Comparison of ENCODE assay signal across 28 mouse cellular contexts in genomic region chr2:130125279-130126059, GRCm38 (mm10). TPM values are rescaled to one million over a fixed set of nuclear protein-coding genes. Genes with fewer than 3 reads are reported as not detected.
DNase-seq lines count a peak whose midpoint lies in the region; ATAC-seq lines count a peak whose summit lies in the region.
"Had no signal": no experiment of that assay in that cellular context is flagged by ENCODE, and none has a peak within 500 bp of the region (broad histone marks: within the 10 kb centered on the region; RNA-seq: fewer than 3 reads in every experiment).

No protein-coding gene starts in this region.

- H3K27me3 ChIP-seq in forebrain, embryonic 14.5 days (replicated peaks; ENCODE audit: control insufficient read depth, insufficient read depth, low read length): no peaks in the 10 kb centered on the region
- no peaks in the 10 kb centered on the region for H3K27me3 ChIP-seq in forebrain, embryonic 10.5 days (ENCODE audit: poor library complexity, severe bottlenecking)
- H3K27me3 ChIP-seq in hindbrain, embryonic 15.5 days: no peaks in the 10 kb centered on the region
- H3K27me3 ChIP-seq in midbrain, embryonic 15.5 days (replicated peaks): no peaks in the 10 kb centered on the region
- H3K27me3 ChIP-seq: embryonic facial prominence, embryonic 13.5 days had no signal

- 60% methylated on average over 6 of the region's 6 CpGs for WGBS in forebrain, embryonic 14.5 days
- WGBS in forebrain, embryonic 10.5 days: 75% methylated on average over 6 of the region's 6 CpGs
- 49% methylated on average over 6 of the region's 6 CpGs for WGBS in hindbrain, embryonic 15.5 days
- 43% methylated on average over 6 of the region's 6 CpGs for WGBS in midbrain, embryonic 15.5 days

- DNase-seq in forebrain, embryonic 14.5 days (ENCODE audit: low spot score): peak; percentile 51
- no peak for DNase-seq in forebrain, embryonic 10.5 days (ENCODE audit: extremely low spot score, low spot score)
- peak; percentile 31 for DNase-seq in embryo, embryonic 10.5 days (ENCODE audit: low spot score)
- DNase-seq in gastrocnemius, adult 18-20 months (ENCODE audit: low spot score): no peak
- no peak for DNase-seq in urinary bladder, postnatal 36 days (ENCODE audit: low spot score in 2 of 2)
- DNase-seq in frontal cortex, postnatal 10 days (ENCODE audit: low spot score in 2 of 2): no peak
- DNase-seq: adrenal gland, postnatal 36 days; cerebellum, adult 18-20 months; gastrocnemius, postnatal 36 days; kidney, adult 2 months; kidney, postnatal 36 days; layer of hippocampus, adult 9-11 months; left cerebral cortex, postnatal 4 days; liver; spleen, adult 18-20 months; thymus, adult 18-20 months had no signal

- H3K4me2 ChIP-seq in forebrain, embryonic 14.5 days (ENCODE audit: low read length): no peak overlapping the region
- no peak overlapping the region for H3K4me2 ChIP-seq in hindbrain, embryonic 15.5 days
- no peak overlapping the region for H3K4me2 ChIP-seq in midbrain, embryonic 15.5 days
- H3K4me2 ChIP-seq: embryonic facial prominence, embryonic 13.5 days had no signal

- H3K9ac ChIP-seq in forebrain, embryonic 14.5 days (ENCODE audit: low read length): no peak overlapping the region
- H3K9ac ChIP-seq in hindbrain, embryonic 15.5 days: no peak overlapping the region
- no peak overlapping the region for H3K9ac ChIP-seq in midbrain, embryonic 15.5 days
- H3K9ac ChIP-seq: embryonic facial prominence, embryonic 13.5 days had no signal

- no peaks in the 10 kb centered on the region for H3K36me3 ChIP-seq in forebrain, embryonic 14.5 days (ENCODE audit: control insufficient read depth, insufficient read depth, low read length)
- H3K36me3 ChIP-seq in forebrain, embryonic 10.5 days (replicated peaks): no peaks in the 10 kb centered on the region
- no peaks in the 10 kb centered on the region for H3K36me3 ChIP-seq in hindbrain, embryonic 15.5 days
- H3K36me3 ChIP-seq in midbrain, embryonic 15.5 days (replicated peaks): no peaks in the 10 kb centered on the region
- H3K36me3 ChIP-seq: embryonic facial prominence, embryonic 13.5 days had no signal

- no peak overlapping the region for H3K4me3 ChIP-seq in forebrain, embryonic 14.5 days (ENCODE audit: low read depth, low read length)
- H3K4me3 ChIP-seq in forebrain, embryonic 10.5 days: no peak overlapping the region
- H3K4me3 ChIP-seq in hindbrain, embryonic 15.5 days: no peak overlapping the region
- no peak overlapping the region for H3K4me3 ChIP-seq in midbrain, embryonic 15.5 days
- H3K4me3 ChIP-seq: embryonic facial prominence, embryonic 13.5 days; left cerebral cortex, adult 2 months had no signal

- no peaks in the 10 kb centered on the region for H3K9me3 ChIP-seq in forebrain, embryonic 14.5 days (replicated peaks; ENCODE audit: control insufficient read depth, low read length)
- H3K9me3 ChIP-seq in forebrain, embryonic 10.5 days: no peaks in the 10 kb centered on the region
- H3K9me3 ChIP-seq in hindbrain, embryonic 15.5 days: no peaks in the 10 kb centered on the region
- H3K9me3 ChIP-seq in midbrain, embryonic 15.5 days: no peaks in the 10 kb centered on the region
- H3K9me3 ChIP-seq: embryonic facial prominence, embryonic 13.5 days had no signal

- ATAC-seq in forebrain, embryonic 14.5 days: 0 out of 2 replicates have a peak, but pooled peaks have one; percentile 34
- ATAC-seq in hindbrain, embryonic 15.5 days (ENCODE audit: low FRiP score, low read depth): peak; percentile 83
- peak; percentile 90 for ATAC-seq in midbrain, embryonic 15.5 days (replicated peaks)
- ATAC-seq: lung, postnatal 0 days had no signal

- H3K27ac ChIP-seq in forebrain, embryonic 14.5 days (ENCODE audit: low read depth, low read length): no peak overlapping the region
- no peak overlapping the region for H3K27ac ChIP-seq in forebrain, embryonic 10.5 days
- peak overlapping the region; percentile 58 for H3K27ac ChIP-seq in hindbrain, embryonic 15.5 days (replicated peaks)
- H3K27ac ChIP-seq in midbrain, embryonic 15.5 days: peak overlapping the region; percentile 68
- H3K27ac ChIP-seq: embryonic facial prominence, embryonic 13.5 days; left cerebral cortex, adult 2 months had no signal

- peaks cover 3% of the 10 kb centered on the region; the same call in 1 of the 2 replicates for H3K4me1 ChIP-seq in forebrain, embryonic 14.5 days (ENCODE audit: control insufficient read depth, insufficient read depth, low read length)
- H3K4me1 ChIP-seq in forebrain, embryonic 10.5 days: peaks cover 12% of the 10 kb centered on the region
- peaks cover 13% of the 10 kb centered on the region for H3K4me1 ChIP-seq in hindbrain, embryonic 15.5 days (replicated peaks)
- peaks cover 12% of the 10 kb centered on the region for H3K4me1 ChIP-seq in midbrain, embryonic 15.5 days
- H3K4me1 ChIP-seq: embryonic facial prominence, embryonic 13.5 days had no signal

RNA-seq across cellular contexts. Expression of gene Tgm6, which starts 13.3 kb away (rescaled TPM):
- polyA plus RNA-seq in forebrain, embryonic 14.5 days (2014; fragmentation: Nextera tagmentation; extraction: Ambion mirVana): 0.17 and 0.21 TPM in 2 replicates
- polyA plus RNA-seq in forebrain, embryonic 10.5 days (2016; fragmentation: Nextera tagmentation; extraction: Ambion mirVana): not detected in 2 replicates
- polyA plus RNA-seq in hindbrain, embryonic 15.5 days (2015; fragmentation: Nextera tagmentation; extraction: Ambion mirVana): 0.59 TPM in 1 of 2 replicates, not detected in the other
- 0.48 and 0.98 TPM in 2 replicates for polyA plus RNA-seq in midbrain, embryonic 15.5 days (2015; fragmentation: Nextera tagmentation; extraction: Ambion mirVana)
- not detected for total RNA-seq in gastrocnemius, adult 18-20 months (2021)
- total RNA-seq: adrenal gland, postnatal 36 days; CH12.LX; gastrocnemius, postnatal 36 days; heart, adult 8-10 months; MEL had no signal
- polyA plus RNA-seq: heart, embryonic 16.5 days; kidney, adult 2 months; liver, embryonic 16.5 days; lung, postnatal 0 days; neural tube, embryonic 11.5 days; stomach, embryonic 14.5 days had no signal

RNA-seq across cellular contexts. Expression of gene Snrpb, which starts 53.7 kb away (rescaled TPM):
- 532 and 571 TPM in 2 replicates for polyA plus RNA-seq in forebrain, embryonic 14.5 days (2014; fragmentation: Nextera tagmentation; extraction: Ambion mirVana)
- 929 and 941 TPM in 2 replicates for polyA plus RNA-seq in forebrain, embryonic 10.5 days (2016; fragmentation: Nextera tagmentation; extraction: Ambion mirVana)
- 326 and 337 TPM in 2 replicates for polyA plus RNA-seq in hindbrain, embryonic 15.5 days (2015; fragmentation: Nextera tagmentation; extraction: Ambion mirVana)
- 313 and 342 TPM in 2 replicates for polyA plus RNA-seq in midbrain, embryonic 15.5 days (2015; fragmentation: Nextera tagmentation; extraction: Ambion mirVana)
- 100 to 1,000 TPM; 122 to 131 TPM for total RNA-seq in gastrocnemius, adult 18-20 months (2021)

Comparison
In these comparisons a context has a peak if more than half of its experiments do, and no peak if none do; other contexts are left out.
1. DNase-seq: peak in forebrain, embryonic 14.5 days (single experiment) and embryo, embryonic 10.5 days (single experiment); none in forebrain, embryonic 10.5 days (single experiment), gastrocnemius, adult 18-20 months (single experiment), urinary bladder, postnatal 36 days (0 of 2) and frontal cortex, postnatal 10 days (0 of 2).
2. ATAC-seq: peak in every context shown above with its lines; median percentile 90 in midbrain, embryonic 15.5 days; 83 in hindbrain, embryonic 15.5 days; 34 in forebrain, embryonic 14.5 days.
3. H3K27ac ChIP-seq: peak in hindbrain, embryonic 15.5 days (single experiment) and midbrain, embryonic 15.5 days (single experiment); none in forebrain, embryonic 14.5 days (single experiment) and forebrain, embryonic 10.5 days (single experiment).